Mouse (Mus musculus): ENCODE measurements around the gene Apoc1. TPM values are rescaled to one million over a fixed set of nuclear protein-coding genes. Genes with fewer than 3 reads are reported as not detected.

The Apoc1 gene
- polyA plus RNA-seq, 1 experiment: not detected

DNA sequence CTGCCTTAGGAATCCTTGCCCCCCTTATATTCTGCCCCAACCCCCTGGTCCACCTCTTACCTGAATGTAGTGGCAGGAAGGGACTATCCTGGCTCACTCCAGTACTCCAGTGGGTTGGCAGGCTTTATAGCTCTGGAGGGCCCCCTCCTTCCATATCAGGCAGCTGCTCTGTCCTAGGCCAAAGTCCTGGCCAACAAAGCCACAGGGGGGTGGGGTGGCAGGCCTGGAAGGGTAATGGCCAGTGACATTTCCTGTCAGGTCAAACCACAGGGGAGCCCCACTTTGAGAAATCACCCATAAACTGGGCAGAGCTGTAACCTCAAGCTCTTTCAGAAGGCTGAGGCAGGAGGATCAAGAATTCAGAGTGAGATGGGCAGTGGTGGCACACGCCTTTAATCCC, 15.8 kb downstream of the Apoc1 start:
- Histone ChIP-seq H3K27ac (ENCODE audit: insufficient read depth, low read depth, low read length) (peak overlapping the region; percentile 69), H3K4me3 (ENCODE audit: insufficient read depth, low read length) (no peak overlapping the region), H3K4me1 (ENCODE audit: control insufficient read depth, insufficient read depth, low read length) (peaks cover 33% of the 10 kb centered on the region)
- no peak for TF ChIP-seq POLR2A (IDR thresholded peaks at IDR 0.05; ENCODE audit: borderline replicate concordance, low read depth, low read length)

DNA sequence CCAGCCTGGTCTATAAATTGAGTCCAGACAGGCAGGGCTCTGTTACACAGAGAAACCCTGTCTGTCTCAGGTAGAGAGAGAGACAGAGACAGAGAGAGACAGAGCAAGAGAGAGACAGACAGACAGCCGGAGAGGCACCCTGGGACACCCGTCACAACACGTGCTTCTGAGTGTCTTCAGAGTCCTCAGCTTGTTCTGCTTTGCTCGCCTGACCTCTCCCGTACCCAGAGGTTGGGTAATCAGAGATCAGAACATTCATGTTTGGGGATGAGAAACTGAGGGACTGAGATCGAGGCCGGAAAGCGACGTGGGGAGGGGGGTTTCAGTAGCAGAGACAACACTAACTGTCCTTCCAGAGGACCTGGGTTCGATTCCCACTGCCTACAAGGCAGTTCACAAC, 16.6 kb downstream of the Apoc1 start:
- H3K27ac ChIP-seq (ENCODE audit: insufficient read depth, low read depth, low read length): peak overlapping the region; percentile 69
- H3K4me3 ChIP-seq (ENCODE audit: insufficient read depth, low read length): no peak overlapping the region
- peaks cover 30% of the 10 kb centered on the region for H3K4me1 ChIP-seq (ENCODE audit: control insufficient read depth, insufficient read depth, low read length)
- TF ChIP-seq POLR2A (IDR thresholded peaks at IDR 0.05; ENCODE audit: borderline replicate concordance, low read depth, low read length) (no peak), CTCF (IDR thresholded peaks at IDR 0.05; ENCODE audit: low read depth, low read length) (no peak)

DNA sequence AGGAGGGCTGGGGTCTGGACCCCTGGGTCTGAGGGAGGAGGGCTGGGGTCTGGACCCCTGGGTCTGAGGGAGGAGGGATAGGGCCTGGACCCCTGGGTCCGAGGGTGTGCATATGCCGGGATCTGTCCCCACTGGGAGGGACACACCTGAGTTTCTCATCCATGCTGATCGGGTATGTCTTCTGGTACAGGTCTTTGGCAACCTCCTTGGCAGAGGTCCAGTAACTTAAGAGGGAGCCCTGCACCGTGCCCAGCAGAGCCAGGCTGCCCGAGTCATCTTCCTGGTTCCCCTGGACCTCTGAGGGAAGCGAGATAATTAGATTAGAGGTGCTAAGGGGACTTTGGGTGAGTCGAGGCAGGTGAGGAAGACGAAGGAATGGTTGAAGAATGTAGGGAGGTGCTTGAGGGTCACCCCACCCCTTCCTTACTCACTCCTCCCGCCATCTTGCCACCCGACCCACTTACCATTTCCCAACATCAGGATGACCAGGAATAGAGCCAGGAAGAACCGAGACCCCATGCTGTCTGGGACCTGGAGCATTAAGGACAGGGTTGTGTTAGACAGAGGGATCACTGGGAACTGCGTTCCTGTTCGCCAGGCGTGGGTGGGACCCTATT, 19.3 kb downstream of the Apoc1 start:
- Histone ChIP-seq H3K4me1 (ENCODE audit: control insufficient read depth, insufficient read depth, low read length) (peaks cover 43% of the 10 kb centered on the region), H3K27ac (ENCODE audit: insufficient read depth, low read depth, low read length) (no peak overlapping the region), H3K4me3 (ENCODE audit: insufficient read depth, low read length) (no peak overlapping the region)
- TF ChIP-seq POLR2A (IDR thresholded peaks at IDR 0.05; ENCODE audit: borderline replicate concordance, low read depth, low read length) (no peak), CTCF (IDR thresholded peaks at IDR 0.05; ENCODE audit: low read depth, low read length) (no peak)

DNA sequence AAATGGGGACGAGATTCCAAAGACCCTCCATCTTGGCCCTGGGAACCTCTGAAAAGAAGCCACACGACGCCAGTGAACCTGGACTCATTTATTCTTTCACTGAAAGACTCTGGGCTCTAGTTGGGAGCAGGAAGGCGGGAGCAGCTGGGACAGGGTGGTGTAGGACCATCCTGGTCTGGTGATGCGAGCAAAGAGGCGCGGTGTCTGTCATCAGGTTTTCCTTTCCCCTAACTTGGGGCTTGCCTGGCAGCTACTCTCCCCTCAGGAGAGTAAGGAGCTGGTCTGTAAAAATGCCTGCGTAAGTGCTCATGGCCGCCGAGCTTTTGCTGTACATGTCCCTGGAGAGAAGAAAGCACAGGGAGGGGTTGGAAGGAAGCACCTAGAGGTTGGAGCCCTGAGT, 20.9 kb downstream of the Apoc1 start:
- Histone ChIP-seq H3K27ac (ENCODE audit: insufficient read depth, low read depth, low read length) (no peak overlapping the region), H3K4me1 (ENCODE audit: control insufficient read depth, insufficient read depth, low read length) (peaks cover 46% of the 10 kb centered on the region), H3K4me3 (ENCODE audit: insufficient read depth, low read length) (no peak overlapping the region)
- TF ChIP-seq CTCF (IDR thresholded peaks at IDR 0.05; ENCODE audit: low read depth, low read length): no peak
- TF ChIP-seq POLR2A (IDR thresholded peaks at IDR 0.05; ENCODE audit: borderline replicate concordance, low read depth, low read length): no peak

DNA sequence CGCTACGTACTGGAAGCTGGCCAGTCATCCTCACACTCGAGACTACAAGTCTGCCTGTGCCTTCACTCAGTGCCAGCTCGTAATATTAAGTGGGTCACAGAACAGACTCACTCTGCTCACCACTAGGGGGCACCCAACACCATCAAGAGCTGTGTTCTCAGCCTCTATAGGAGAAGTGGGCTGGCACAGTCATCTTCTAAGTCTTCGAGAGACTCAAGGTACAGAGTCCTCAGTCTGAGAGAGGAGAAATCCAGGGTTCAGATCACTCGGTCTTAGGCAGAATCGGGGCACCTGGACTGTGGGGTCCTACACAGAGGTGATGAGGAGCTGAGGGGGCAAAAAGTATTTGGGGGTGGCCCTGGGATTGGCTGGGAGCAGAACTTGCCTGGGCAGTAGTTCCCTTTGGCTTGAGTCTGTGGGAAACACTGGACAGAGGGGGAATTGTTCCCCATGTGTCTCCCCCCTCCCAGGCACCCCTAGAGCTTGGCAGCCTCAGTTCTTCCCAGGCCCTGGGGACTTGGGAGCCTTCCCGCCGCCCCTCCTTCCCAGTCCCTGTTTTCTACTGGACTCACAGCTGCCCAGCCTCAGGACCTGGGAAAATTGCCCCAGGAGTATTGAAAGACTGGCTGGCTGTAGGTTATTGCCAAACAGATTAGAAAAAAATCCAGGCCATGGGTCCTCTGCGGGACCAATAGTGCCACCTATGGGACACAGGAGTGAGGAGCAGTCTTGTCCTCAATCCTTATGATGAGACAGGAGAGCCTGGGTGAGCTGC, 23.3 kb downstream of the Apoc1 start:
- H3K27ac ChIP-seq (ENCODE audit: insufficient read depth, low read depth, low read length): peak overlapping the region; percentile 87

DNA sequence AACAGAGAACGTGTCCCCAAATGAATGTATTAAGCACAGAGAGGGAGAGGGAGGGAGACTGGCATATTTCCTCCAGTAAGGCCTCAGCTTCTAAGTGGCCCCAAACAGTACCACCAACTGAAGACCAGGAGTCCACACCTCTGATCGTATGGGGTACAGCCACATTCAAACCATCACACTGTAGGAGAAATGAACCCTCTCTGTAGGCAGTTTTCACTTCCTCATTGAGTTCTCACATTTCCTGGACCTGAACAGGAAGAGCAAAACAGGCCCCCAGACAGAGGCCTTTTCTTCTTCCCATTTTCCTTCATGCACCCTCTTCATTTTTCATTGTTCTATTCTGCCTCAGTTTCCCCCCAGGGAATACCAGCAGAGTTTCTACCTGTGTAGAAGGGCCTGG, 25.0 kb downstream of the Apoc1 start:
- TF ChIP-seq CTCF (IDR thresholded peaks at IDR 0.05; ENCODE audit: low read depth, low read length): no peak
- no peak for TF ChIP-seq POLR2A (IDR thresholded peaks at IDR 0.05; ENCODE audit: borderline replicate concordance, low read depth, low read length)
- Histone ChIP-seq H3K27ac (ENCODE audit: insufficient read depth, low read depth, low read length) (peak overlapping the region; percentile 95), H3K4me1 (ENCODE audit: control insufficient read depth, insufficient read depth, low read length) (peaks cover 38% of the 10 kb centered on the region), H3K4me3 (ENCODE audit: insufficient read depth, low read length) (peak overlapping the region; percentile 21)

More for the DNA sequence above, 23.3 kb downstream of the Apoc1 start:
- TF ChIP-seq CTCF (IDR thresholded peaks at IDR 0.05; ENCODE audit: low read depth, low read length): peak; percentile 70
- TF ChIP-seq POLR2A (IDR thresholded peaks at IDR 0.05; ENCODE audit: borderline replicate concordance, low read depth, low read length): no peak
- H3K4me1 ChIP-seq (ENCODE audit: control insufficient read depth, insufficient read depth, low read length): peaks cover 35% of the 10 kb centered on the region
- peak overlapping the region; percentile 33 for H3K4me3 ChIP-seq (ENCODE audit: insufficient read depth, low read length)

DNA sequence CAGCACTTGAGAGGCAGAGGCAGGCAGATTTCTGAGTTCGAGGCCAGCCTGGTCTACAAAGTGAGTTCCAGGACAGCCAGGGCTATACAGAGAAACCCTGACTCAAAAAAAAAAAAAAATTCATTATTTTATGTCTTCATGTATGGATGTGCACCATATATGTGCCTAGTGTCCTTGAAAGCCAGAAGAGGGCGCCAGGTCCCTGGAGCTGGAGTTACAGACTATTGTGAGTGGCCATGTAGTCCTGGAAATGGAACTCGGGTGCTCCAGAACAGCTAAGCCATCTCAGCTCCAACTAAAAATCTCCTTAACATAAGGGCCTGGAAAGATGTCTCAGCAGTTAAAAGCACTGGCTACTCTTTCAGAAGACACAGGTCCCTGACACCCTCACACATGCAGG, 25.7 kb downstream of the Apoc1 start:
- TF ChIP-seq CTCF (IDR thresholded peaks at IDR 0.05; ENCODE audit: low read depth, low read length) (no peak), POLR2A (IDR thresholded peaks at IDR 0.05; ENCODE audit: borderline replicate concordance, low read depth, low read length) (no peak)
- H3K27ac ChIP-seq (ENCODE audit: insufficient read depth, low read depth, low read length): peak overlapping the region; percentile 95
- H3K4me1 ChIP-seq (ENCODE audit: control insufficient read depth, insufficient read depth, low read length): peaks cover 38% of the 10 kb centered on the region
- H3K4me3 ChIP-seq (ENCODE audit: insufficient read depth, low read length): no peak overlapping the region

DNA sequence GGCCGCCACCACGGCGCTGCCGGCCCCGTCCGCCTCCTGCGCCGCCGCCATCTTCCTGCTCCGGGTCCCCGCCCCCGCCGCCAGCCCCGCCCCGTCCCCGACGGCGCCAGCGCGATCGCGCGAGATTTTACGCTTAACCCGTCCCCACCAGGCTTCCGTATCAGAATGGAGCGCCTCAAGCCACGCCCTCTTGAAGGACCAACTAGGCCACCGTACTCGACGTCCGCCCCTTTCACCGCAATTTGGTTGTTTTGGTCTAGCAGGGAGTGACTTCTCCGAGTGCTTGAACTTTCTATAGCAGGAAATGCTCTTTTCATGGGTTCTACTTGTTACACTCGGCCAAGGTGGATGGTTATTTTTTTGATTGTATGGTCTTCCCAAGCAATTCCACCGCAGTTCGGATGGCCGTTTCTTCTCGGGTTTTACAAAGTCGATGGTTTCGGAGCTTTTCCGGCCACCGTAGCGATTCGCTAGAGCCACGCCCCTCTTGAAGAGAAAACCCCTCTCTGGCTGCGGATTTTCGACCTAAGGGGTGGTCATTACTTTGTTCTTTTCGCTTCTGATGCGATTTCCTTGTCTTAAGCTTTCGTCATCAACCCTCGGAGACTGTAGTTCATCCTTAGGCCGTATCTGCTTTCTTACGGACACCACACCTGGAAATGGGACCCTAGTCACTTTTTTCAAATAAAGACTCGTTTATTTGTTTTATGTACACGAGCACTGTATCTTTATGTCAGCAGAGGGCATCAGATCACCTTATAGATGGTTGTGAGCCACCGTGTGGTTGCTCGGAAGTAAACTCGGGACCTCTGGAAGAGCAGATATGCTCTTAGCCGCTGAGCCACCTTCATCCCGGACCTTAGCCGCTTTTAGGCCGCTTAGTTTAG, 27.3 kb downstream of the Apoc1 start, which contains the start of gene Clptm1:
Gene Clptm1 (minus strand): TSS at position 79 of the 887 bp plus-strand sequence.
- H3K4me3 ChIP-seq (ENCODE audit: insufficient read depth, low read length): peak within 1 kb of the TSS; percentile 96
- peaks cover 38% of the 10 kb centered on the region for H3K4me1 ChIP-seq (ENCODE audit: control insufficient read depth, insufficient read depth, low read length)
- TF ChIP-seq CTCF (IDR thresholded peaks at IDR 0.05; ENCODE audit: low read depth, low read length): no peak
- TF ChIP-seq POLR2A (IDR thresholded peaks at IDR 0.05; ENCODE audit: borderline replicate concordance, low read depth, low read length): no peak
- peak within 1 kb of the TSS; percentile 95 for H3K27ac ChIP-seq (ENCODE audit: insufficient read depth, low read depth, low read length)

DNA sequence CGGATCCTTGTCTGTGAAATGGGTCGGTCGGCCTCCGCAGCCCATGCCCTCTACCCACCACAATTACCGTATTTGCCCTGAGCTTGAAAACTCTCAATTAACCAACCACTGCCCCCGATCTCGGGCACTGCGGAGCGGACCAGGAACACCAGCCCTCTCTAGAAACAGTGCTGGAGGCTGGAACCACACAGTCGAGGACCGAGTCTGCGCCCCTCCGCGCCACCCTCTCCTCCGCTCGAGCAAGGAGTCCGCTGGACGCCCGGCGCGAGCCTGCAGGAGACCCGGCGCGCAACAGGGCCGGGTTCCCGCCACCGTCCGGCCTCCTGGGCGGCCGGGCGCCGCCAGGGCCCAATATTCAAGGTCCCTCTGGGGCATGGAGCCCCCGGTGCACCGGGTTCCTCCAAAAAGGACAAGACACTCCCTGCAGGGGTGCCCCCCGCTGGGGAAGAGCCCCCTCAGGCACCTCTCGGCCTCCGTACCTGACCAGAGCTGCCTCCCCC, 28.0 kb downstream of the Apoc1 start:
- peak overlapping the region; percentile 96 for H3K4me3 ChIP-seq (ENCODE audit: insufficient read depth, low read length)
- no peak for TF ChIP-seq POLR2A (IDR thresholded peaks at IDR 0.05; ENCODE audit: borderline replicate concordance, low read depth, low read length)
- no peak for TF ChIP-seq CTCF (IDR thresholded peaks at IDR 0.05; ENCODE audit: low read depth, low read length)
- peaks cover 36% of the 10 kb centered on the region for H3K4me1 ChIP-seq (ENCODE audit: control insufficient read depth, insufficient read depth, low read length)
- no peak overlapping the region for H3K27ac ChIP-seq (ENCODE audit: insufficient read depth, low read depth, low read length)
